Mouse (Mus musculus): Measurements from ENCODE around the gene Ablim2.

DNA sequence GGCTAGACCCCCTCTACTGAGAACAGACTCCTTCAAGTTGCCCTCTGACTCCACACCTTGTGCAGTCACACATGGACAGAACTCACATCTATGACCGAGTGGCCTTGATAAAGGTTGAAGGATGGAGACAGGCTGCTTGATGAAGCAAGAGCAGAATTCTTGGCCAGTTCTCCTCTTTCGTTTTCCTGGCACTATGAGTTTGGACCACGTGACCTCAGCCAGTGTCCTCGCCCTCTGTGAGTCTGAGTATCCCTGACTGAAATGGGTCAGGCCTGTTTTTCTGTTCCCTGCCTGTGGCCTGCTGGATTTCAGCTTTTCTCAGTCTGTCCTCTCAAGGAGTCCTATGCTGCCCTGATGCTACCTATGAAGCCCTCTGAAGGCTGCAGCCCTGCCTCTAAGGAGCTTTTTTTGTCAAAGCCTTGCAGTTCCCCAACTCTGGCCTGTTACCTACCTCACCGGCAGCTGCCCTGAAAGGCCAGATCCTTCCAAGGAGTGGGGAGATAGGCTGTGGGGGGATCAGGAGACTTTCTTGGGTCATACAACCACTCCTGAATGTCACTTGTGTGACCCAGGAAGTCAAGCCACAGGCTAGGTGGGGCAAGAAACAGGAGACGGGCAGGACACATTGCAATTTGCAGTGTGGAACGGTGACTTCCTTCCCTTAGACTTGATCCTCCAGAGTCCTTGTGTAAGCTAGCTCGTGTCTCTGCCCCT, 14.3 kb upstream of the Ablim2 start:
- TF ChIP-seq CTCF (IDR thresholded peaks at IDR 0.05; ENCODE audit: borderline replicate concordance, control insufficient read depth, extremely low read depth, insufficient read depth, low read length, poor library complexity) = no peak
- TF ChIP-seq POLR2A (IDR thresholded peaks at IDR 0.05; ENCODE audit: control insufficient read depth, extremely low read depth, insufficient read depth, low read length, poor library complexity) = no peak
